Mouse (Mus musculus) left cerebral cortex, adult 18-20 months (tissue): ENCODE results near the gene Panx3. TPM values are rescaled to one million over a fixed set of nuclear protein-coding genes. Genes with fewer than 3 reads are reported as not detected.

Source experiments
- DNase-seq, 2 experiments: peaks; one replicate each; pipeline ENCODE4 v3.0.0; 2021 to 2022; ENCODE audit warnings: low spot score in 2 of 2, mixed read lengths in 1 of 2
- total RNA-seq, 2 experiments: library from RNA; stranded (reverse); gene quantifications; 2 replicates each; pipeline ENCODE4 v1.2.3; 2021

Gene Panx3
- total RNA-seq, 2 experiments from 2014 or later, result not detected

GRCm38 (mm10) chr9:37636335-37636734 lies 32.7 kb downstream of the Panx3 start:
- DNase-seq, result peak; percentile 64 to 67

- DNase-seq, result no peak
These were observed 34.8 kb downstream of the Panx3 start for GRCm38 (mm10) chr9:37634269-37634668.

- DNase-seq, result no peak
These were observed 36.7 kb downstream of the Panx3 start for GRCm38 (mm10) chr9:37632305-37632704.

- DNase-seq, result no peak
These were observed 39.1 kb downstream of the Panx3 start for GRCm38 (mm10) chr9:37629941-37630340.

- no peak for DNase-seq
These were observed 40.5 kb downstream of the Panx3 start for GRCm38 (mm10) chr9:37628581-37628980.

DNA sequence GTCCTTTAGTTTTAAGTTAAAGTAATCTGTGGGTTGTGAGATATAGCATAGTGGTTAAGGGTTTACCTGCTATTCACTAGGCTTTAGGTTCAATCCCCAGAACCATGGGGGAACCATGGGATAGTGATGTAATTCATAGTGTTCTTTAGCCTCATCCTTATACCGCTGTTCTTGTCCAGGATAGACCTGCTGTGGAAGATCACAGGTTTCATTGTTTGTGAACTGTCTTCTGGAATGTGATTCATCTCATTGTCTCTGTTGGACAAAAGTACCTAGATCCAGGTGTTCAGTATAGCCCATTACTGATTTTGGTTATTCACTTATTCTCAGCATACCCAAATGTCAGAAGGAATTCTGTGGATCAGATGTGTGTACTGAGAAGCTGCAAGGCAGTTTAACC lies 41.8 kb downstream of the Panx3 start:
- no peak for DNase-seq

- peak; percentile 43 to 50 for DNase-seq
These were observed 42.9 kb downstream of the Panx3 start for GRCm38 (mm10) chr9:37626103-37626567.

GRCm38 (mm10) chr9:37625641-37626040 lies 43.4 kb downstream of the Panx3 start:
- DNase-seq, result peak; percentile 72 to 85

DNA sequence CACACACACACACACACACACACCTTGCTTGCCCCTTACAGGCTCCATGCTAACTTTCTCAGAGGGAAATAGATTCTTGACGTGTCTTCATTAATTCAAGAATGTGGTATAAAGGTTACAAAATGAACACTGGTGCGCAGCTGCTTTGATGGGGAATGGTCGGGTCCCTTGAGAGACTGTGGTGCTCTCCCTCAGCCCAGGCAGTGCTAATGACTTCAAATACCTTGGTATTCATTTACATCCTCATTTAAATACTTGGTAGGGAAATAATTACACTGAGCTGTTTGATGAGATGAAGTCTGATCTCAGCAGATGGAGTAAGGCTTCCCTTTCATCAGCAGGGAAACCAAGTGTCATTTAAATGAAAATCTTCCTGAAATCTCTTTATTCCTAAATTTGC lies 43.9 kb downstream of the Panx3 start:
- no peak for DNase-seq

DNA sequence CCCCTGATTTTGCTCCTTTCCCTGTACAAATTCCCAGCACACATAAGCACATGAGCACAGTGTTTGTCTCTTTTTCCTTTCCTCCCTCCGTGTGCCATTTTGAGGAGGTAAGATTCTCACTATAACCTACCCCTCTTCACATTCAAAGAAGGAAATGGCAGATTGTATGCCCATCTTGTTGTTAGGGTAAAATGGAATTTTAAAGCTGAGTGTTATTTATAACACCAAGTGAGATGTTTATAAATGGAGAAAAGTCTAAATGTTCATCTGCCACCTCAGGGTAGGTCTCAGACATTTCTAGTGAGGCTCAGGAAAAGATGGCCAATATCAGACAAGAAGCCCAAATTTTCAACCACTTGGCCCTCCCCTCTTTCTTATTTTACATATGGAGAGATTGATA lies 44.5 kb downstream of the Panx3 start:
- DNase-seq, result no peak

DNA sequence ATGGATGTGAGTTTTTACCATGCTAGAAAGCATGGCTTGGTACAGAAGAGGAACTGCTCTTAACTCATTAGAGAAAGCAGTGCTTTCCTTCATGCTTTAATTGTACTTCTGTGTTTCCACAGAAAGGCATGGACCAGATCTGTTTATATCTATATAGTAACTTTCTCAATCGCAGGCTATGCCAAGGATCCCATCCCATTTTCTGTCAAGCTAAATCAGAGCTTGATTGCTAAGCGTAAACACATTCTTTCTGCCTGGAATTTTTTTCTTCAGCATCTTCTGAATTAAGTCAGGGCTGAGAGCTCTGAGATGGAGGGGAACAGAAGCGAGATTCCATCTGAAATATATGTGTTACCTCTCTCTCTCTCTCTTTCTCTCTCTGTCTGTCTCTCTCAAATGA lies 45.1 kb downstream of the Panx3 start:
- DNase-seq, result no peak

DNA sequence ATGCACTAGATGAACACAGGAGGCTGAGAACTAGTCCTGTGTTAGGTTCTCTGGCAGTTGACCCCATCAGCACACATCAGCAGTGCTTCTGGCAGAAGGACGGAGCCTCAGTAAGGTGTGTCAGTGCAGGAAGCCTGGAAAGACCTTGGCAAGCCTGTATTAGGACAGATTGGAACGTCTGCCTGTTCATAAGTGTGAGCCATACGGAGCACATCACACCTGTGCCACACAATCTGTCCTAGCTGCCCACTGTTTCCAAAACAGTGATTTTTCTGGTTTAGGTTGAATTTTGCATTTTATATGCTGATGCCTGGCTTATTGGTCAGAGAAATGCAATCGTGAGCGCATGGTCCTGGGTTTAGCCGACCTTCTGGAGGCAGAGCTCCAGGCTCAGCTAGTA lies 47.7 kb downstream of the Panx3 start:
- peak; percentile 43 to 53 for DNase-seq

DNA sequence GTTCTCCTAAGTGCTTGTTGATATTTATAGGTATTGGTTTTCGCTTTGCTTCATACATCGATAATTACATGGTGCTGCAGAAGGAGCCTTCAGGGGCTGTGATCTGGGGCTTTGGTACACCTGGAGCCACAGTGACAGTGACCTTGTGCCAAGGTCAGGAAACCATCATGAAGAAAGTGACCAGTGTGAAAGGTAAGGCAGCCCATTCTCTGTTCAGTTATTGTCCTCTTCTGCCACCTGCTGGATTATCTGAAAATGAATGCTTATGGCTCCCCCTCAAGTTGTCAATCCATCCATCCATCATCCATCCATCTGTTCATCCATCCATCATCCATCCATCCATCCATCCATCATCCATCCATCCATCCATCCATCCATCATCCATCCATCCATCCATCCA lies 52.3 kb downstream of the Panx3 start:
- DNase-seq, result no peak

GRCm38 (mm10) chr9:37615220-37615619 lies 53.8 kb downstream of the Panx3 start:
- DNase-seq, result peak in 1 of 2 experiments; percentile 56

DNA sequence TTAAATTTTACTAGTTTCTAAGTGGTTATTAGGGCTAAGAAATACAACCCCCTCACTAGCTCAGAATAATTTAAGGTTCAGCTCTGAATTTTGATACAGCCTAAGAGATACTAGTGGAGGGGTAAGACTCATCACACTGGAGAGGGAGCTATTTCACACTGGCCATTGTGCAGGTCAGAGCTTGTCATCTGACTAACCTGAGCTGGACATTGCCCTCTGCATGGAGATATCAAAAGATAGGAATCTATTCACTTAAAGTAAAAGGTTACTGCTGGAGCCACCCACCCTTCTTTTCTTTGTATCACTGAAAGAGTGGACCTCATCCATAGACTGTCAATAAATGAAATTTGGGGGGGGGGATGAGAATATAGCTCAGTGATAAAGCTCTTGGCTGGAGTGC lies 54.7 kb downstream of the Panx3 start:
- no peak for DNase-seq

DNA sequence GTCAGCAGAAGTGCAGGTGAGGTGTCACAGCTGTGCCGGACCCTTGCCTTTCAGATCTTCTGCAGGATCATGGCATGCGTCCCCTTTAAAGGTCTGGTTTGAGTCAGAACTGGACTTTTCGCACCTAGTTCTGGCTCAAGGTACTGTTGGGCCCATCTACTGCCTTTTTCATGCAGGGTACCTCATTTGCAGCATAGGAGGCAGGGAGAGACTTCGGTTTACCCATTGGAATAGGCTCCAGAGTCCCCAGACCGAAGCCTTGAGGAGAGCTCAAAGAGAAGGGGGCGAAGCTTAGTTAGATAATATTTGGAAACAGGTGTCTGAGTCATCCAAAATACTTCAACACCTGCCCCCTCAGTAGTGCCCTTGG lies 55.1 kb downstream of the Panx3 start:
- DNase-seq, result no peak

- DNase-seq, result peak; percentile 74 to 87
These were observed 55.7 kb downstream of the Panx3 start, which contains the start of gene Spa17 for GRCm38 (mm10) chr9:37613182-37613910. Spa17 (minus strand) TSS chr9:37613722.

Other genes with a start within 250 kb of the Panx3 start
- gene Robo3, start 236.0 kb downstream of the Panx3 start, total RNA-seq, result 10 to 100 TPM; 12.7 to 21.8 TPM
- 10 to 100 TPM; 14.0 to 23.0 TPM for gene Msantd2, start 179.9 kb downstream of the Panx3 start, total RNA-seq
- gene Esam, start 141.2 kb downstream of the Panx3 start, total RNA-seq, result 10 to 100 TPM; 19.7 to 21.4 TPM
- 1 to 10 TPM; 3.9 to 5.0 TPM for gene Vsig2, start 130.0 kb downstream of the Panx3 start, total RNA-seq
- gene Nrgn, start 116.3 kb downstream of the Panx3 start, total RNA-seq, result 1,000 to 10,000 TPM; 1,653 to 1,729 TPM
- 10 to 100 TPM; 15.2 to 18.6 TPM for gene Siae, start 113.5 kb downstream of the Panx3 start, total RNA-seq
- 1 to 10 TPM; 1.7 to 1.8 TPM for gene Spa17, start 55.5 kb downstream of the Panx3 start, total RNA-seq
- 10 to 100 TPM; 47.5 to 58.0 TPM for gene Tbrg1, start 11.9 kb downstream of the Panx3 start, total RNA-seq
- not detected for gene Olfr160, start 47.0 kb upstream of the Panx3 start, total RNA-seq
- gene Olfr874, start 75.9 kb upstream of the Panx3 start, total RNA-seq, result not detected
- not detected for gene Olfr875, start 102.6 kb upstream of the Panx3 start, total RNA-seq
- not detected for gene Olfr876, start 133.8 kb upstream of the Panx3 start, total RNA-seq
- gene Olfr877, start 185.0 kb upstream of the Panx3 start, total RNA-seq, result not detected
- gene Olfr145, start 227.5 kb upstream of the Panx3 start, total RNA-seq, result not detected
- under 1 TPM in 1 of 2 experiments, not detected in 1; 0.09 TPM for gene Olfr878, start 248.6 kb upstream of the Panx3 start, total RNA-seq